Mouse (Mus musculus) bone marrow, adult 2 months (tissue): Measurements from ENCODE around the gene Jak2.

Source experiments
- CTCF ChIP-seq: fragments of 200-500 bp; IDR thresholded peaks from 2 replicates; pipeline ENCODE4 v1.5.1; 2011; ENCODE audit warnings: low read length, control low read depth; ENCODE audit not compliant: control insufficient read depth, insufficient read depth
- POLR2A ChIP-seq: fragments of 200-500 bp; IDR thresholded peaks from 2 replicates; pipeline ENCODE4 v1.6.1; 2011; ENCODE audit warnings: low read depth, mild to moderate bottlenecking, control low read depth, low read length, borderline replicate concordance; ENCODE audit not compliant: control insufficient read depth

DNA sequence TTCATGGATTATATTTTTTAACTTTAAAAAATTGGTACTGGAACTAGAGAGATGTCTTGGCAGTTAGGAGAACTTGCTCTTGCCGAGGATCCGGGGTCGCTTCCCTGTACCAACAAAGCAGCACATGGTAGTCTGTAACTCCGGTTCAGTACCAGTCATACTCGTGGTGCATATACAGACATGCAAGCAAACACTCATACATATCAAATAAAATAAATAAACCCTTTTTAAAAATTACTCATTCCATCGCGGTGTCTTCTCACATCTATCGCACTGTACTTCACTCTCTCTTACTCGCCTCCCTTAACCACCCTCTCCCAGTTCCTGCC is 74.2 kb downstream of the Jak2 start:
- no peak for TF ChIP-seq CTCF
- no peak for TF ChIP-seq POLR2A
